Mouse (Mus musculus) liver, adult 10 weeks (tissue): ENCODE data around the gene Olfr434. TPM values are rescaled to one million over a fixed set of nuclear protein-coding genes. Genes with fewer than 3 reads are reported as not detected.

Experiments
- polyA plus RNA-seq: library from polyadenylated mRNA; stranded (reverse); fragments of 350-450 nt; fragmentation: Illumina TruSeq; extraction: RNeasy Lipid Tissue Mini Kit (QIAGEN cat#74804); gene quantifications from one replicate; pipeline ENCODE4 v1.2.3, GENCODE M21; 2014; ENCODE audit warnings: low read depth, low replicate concordance

Gene Olfr434
- not detected for polyA plus RNA-seq

GRCm38 (mm10) chr6:43212873-43213272, at the start of gene Olfr434:
Gene Olfr434 (plus strand): TSS chr6:43213021.

GRCm38 (mm10) chr6:43171840-43172239, 41.0 kb upstream of the Olfr434 start, which contains the start of gene Olfr13:
Gene Olfr13 (plus strand): TSS chr6:43172140.

GRCm38 (mm10) chr6:43196781-43197180, 16.0 kb upstream of the Olfr434 start, which contains the start of gene Olfr435:
Gene Olfr435 (plus strand): TSS chr6:43197146.

GRCm38 (mm10) chr6:43231255-43231654, 18.4 kb downstream of the Olfr434 start, which contains the start of gene Olfr47:
Gene Olfr47 (plus strand): TSS chr6:43231529.

GRCm38 (mm10) chr6:43265363-43266041, 52.7 kb downstream of the Olfr434 start, which contains the start of gene Arhgef5:
Gene Arhgef5 (plus strand): TSS chr6:43265582.

Other genes starting within 250 kb of the Olfr434 start
- gene Olfr441, start 106.7 kb upstream of the Olfr434 start, polyA plus RNA-seq, result not detected
- not detected for gene Olfr237-ps1, start 66.5 kb upstream of the Olfr434 start, polyA plus RNA-seq
- gene Olfr437, start 49.7 kb upstream of the Olfr434 start, polyA plus RNA-seq, result not detected
- gene Olfr13, start 40.9 kb upstream of the Olfr434 start, polyA plus RNA-seq, result not detected
- gene Olfr435, start 15.9 kb upstream of the Olfr434 start, polyA plus RNA-seq, result not detected
- gene Olfr47, start 18.5 kb downstream of the Olfr434 start, polyA plus RNA-seq, result not detected
- gene Arhgef5, start 52.6 kb downstream of the Olfr434 start, polyA plus RNA-seq, result 11.0 TPM
- gene Nobox, start 96.5 kb downstream of the Olfr434 start, polyA plus RNA-seq, result not detected